Mouse (Mus musculus): ENCODE data around the gene Tbc1d22a.

DNA sequence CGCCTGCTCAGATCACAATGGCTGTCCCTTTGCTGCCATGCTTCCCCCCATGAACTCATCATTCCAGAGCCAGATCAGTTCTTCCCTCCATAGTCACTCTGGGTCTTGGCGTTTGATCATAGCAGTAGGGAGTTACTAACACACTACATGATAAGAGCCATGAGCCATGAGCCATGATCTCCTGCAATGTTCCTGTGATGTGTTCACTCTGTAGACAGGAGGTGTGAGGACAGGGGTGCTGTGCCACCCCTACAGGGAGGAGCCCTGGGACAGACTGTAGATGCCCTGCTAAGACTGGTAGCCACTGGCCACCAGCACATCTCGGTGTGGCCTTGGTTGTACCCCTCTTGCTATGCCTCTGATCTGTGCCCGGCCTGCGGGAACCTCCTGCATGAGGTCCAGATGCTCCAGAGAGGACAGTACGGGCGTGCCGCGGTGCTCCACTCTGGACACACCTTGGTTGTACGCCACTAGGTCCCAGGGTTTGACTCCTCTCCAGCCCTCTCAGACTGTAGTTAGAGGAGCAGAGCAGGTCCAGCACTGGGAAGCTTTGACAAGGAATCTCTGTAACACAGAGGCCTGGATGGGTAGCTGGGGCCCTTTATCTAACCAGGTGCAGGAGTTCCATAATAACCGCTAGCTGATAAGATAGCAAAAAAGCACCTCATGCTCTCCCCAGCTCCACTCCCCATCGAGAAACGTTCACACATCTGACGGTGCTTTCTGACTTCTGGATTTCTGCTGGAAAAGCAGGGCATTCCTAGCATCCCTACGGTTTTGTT, 224.9 kb downstream of the Tbc1d22a start:
- no peak for TF ChIP-seq POLR2A (IDR thresholded peaks at IDR 0.05; ENCODE audit: borderline replicate concordance, control insufficient read depth, low read depth, low read length)
- TF ChIP-seq CTCF (IDR thresholded peaks at IDR 0.05; ENCODE audit: control insufficient read depth, insufficient read depth, low read length): no peak

Measured in bone marrow, adult 2 months (tissue).